Mouse (Mus musculus) lung, postnatal 4 days (tissue): Measurements from ENCODE around the gene Tulp4.

Source experiments
- DNase-seq, 2 experiments: peaks; one replicate each; pipeline ENCODE4 v3.0.0; 2021

Gene Tulp4

DNA sequence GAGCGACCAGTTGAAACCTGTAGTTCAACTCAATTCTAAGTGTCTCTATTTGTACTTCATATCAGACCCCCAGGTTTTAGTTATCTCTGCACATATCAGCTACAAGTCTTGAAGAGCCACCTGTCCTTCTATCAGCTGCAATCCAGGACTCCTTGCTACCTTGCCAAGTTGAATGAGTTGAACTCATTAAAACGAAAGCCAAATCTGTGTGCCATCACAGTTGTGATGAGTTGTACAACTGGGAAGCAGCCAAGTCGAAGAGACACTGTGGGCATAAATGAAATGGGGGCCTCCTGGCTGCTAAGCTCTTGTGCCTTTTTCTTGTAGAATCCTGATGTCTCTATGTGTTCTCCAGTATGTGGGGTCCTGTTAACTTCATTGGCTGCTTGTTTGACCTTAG lies 19.2 kb downstream of the Tulp4 start:
- no peak for DNase-seq

GRCm38 (mm10) chr17:6128039-6128438 lies 21.8 kb downstream of the Tulp4 start:
- no peak for DNase-seq

DNA sequence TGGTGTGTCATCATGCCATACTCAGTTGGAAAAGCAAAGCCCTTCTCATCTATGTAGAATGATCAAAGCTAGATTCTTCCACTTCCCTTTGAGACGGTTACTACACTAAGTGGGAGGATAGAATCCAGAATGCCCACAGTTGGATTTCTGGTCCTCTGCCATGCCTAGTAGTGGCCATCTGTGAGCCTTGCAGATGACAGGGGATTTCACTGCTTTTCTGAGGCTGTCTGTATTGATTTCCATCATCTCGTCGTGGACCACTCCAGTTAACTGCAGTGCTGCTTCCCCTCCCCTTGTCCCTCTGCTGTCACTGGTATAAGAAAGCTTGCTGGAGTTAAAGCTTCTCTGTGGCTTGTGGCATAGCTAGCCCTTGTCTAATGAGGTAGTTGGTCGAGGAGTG lies 23.1 kb downstream of the Tulp4 start:
- DNase-seq = no peak

- no peak for DNase-seq
Measured at GRCm38 (mm10) chr17:6131083-6131482, 24.8 kb downstream of the Tulp4 start.

DNA sequence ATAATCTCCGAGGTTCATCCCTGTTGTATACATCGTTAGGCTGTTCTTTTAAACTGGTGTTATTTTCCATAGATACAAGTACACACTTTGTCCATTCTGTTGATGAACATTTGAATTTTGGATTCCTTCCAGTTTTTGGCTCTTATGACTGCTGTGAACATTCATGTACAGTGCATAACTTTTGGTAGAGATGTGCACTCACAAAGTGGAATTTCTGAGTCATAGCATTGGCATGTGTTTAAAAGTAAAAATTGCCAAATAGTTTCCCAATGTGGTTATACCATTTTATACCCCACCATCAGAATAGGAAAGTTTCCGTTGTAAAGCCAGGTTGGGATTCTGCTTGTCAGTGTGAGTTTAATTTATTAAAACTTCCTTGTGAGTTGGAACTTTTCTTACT lies 34.6 kb downstream of the Tulp4 start:
- DNase-seq = no peak

- DNase-seq = no peak
Measured at GRCm38 (mm10) chr17:6141344-6141743, 35.1 kb downstream of the Tulp4 start.

- no peak for DNase-seq
Measured at GRCm38 (mm10) chr17:6145244-6145643, 39.0 kb downstream of the Tulp4 start.

DNA sequence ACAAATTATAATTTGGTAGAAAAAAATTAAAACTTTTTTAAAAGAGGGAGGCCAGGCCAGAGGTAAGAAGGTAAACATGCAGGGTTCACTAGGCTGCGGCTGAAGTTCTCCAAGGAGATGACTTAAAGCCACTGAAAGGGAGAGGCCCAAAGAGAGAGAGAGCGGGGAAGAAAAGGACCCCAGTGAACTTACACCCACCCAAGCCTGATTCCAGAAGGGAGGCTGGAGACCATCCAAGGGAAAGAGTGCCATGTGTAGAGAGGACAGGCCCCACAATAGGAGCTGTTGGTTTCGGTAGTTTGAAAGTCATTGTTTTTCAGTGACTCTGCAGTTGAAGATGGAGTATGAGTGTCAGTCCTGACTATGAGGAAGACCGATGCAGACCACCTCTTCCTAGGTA lies 46.7 kb downstream of the Tulp4 start:
- DNase-seq = no peak

DNA sequence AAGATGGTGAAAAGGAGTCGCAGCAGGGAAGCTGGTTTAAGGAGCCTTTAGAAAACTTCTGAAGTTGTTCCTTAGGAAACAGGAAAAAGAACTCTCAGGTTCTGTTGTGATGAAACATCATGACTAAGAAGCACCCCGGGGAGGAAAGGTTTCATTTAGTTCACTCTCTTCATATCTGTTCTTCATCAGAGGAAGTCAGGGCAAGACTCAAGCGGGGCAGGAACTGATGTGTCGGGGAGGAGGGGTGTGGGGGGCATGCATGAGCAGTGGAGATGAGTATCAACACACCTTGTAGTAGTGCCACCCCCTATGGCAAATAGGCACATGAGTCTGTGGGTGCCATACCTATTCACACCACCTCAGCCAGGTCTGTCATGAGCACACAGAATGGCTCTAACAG lies 47.3 kb downstream of the Tulp4 start:
- DNase-seq = no peak

DNA sequence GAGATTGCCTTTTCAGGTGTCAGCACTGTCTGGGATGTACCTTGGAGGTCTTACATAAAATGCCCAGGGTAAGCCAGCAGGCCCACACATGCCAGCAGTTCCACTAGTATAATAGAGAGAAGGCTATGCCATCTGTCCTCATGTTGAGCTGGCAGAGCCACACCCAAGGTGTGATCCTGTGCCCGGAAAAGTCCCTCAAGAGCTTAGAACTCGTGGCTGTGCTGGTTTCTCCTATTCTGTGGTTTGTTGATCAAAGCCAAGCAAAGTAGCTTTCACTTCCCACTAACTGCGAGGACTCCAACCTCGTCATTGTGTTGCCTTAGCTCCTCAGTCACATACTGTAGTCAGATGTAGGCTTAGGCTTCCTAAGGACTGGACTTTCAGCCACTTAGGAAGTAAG lies 48.1 kb downstream of the Tulp4 start:
- no peak for DNase-seq

GRCm38 (mm10) chr17:6160495-6160894 lies 54.3 kb downstream of the Tulp4 start:
- no peak for DNase-seq

- DNase-seq = no peak
Measured at GRCm38 (mm10) chr17:6161916-6162315, 55.7 kb downstream of the Tulp4 start.

DNA sequence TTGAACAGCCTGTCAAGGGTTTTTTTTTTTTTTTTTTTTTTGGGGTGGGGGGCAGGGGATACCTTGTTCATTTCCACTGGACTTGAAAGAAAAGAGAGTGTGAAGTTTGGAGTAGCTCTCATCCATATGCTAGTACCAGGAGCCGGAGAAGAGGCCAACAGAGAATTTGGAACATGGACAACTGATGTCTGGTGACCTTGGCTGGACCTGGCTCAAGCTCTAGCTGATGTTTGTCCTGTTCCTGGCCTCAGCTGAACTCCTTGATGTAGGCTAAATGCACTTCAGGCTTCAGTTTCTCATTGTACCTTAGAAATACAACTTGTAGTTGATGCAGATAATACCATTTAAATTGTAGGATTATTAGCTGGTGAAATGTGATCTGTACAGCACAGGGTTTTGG lies 56.5 kb downstream of the Tulp4 start:
- no peak for DNase-seq

DNA sequence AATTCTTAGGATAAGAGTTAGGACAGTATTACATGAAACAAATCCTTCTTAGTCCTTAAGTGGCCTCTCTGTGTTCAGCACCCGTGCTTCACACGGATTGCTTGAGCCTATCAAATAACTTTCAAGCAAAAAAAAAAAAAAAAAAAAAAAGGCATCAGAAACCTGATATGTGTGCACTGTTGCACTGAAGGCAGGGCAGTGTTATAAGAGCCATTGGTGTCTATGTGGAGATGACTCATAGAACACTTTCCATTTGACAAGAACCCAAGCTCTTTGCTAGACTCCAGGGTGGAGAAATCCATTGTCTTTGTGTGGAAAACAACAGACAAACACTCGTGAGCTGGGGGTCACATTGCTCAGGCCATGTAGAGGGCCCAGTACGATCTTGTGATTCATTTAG lies 58.7 kb downstream of the Tulp4 start:
- DNase-seq = no peak

- peak; percentile 33 to 49 for DNase-seq
Measured at GRCm38 (mm10) chr17:6172440-6172839, 66.2 kb downstream of the Tulp4 start.

DNA sequence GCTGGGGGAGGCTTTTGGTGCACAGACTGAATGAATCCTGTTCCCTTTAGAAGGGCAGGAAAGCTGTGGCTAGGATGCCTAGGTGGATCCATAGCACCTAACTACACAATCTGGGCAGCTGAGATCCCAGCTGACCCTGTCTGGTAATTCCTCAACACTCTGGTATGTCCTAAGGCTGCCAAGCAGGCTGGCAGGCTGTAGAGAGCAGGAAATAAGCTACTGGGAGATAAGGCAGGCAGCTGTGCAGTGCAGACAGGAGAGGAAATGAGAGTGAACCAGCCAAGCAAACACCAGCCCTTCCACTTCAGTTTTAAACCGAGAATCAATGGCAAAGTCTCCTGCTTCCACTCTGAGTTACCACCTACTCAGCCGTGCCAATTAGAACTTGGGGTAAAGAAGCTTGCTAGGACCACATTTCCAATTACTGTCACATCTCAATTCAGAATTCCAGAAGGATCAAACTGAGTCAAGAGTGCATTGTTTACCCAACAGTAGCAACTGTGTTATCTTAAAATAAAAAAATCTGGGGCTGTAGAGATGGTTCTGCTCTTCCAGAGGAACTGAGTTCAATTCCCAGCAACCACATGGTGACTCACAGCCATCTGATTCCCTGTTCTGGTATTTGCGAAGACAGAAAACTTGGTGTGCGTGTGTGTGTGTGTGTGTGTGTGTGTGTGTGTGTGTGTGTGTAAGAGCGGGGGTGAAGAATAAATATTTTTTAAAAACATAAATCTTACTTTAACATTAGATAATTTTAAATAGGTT lies 66.9 kb downstream of the Tulp4 start:
- DNase-seq = peak; percentile 65 to 85

- DNase-seq = no peak
Measured at GRCm38 (mm10) chr17:6174574-6174973, 68.3 kb downstream of the Tulp4 start.

- DNase-seq = no peak
Measured at GRCm38 (mm10) chr17:6178564-6179267, 72.5 kb downstream of the Tulp4 start.

DNA sequence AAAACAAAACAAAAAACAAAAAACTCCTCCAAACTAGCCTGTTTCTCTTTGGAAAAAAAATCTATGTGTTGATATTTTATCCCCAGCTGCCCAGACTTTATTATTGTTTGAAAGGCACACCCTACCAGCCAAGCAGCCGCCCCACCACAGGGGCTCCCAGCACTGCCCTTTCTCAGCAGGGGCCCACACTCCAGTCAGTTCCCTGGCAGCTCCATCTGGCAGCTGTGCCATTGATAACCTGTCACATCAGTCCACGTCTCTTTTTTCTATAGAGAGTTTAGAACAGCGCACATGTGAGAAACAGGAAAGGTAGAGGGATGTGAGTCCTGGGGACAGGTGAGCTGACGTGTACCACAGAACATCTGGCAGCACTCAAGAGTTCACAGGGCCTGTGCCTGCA lies 73.2 kb downstream of the Tulp4 start:
- DNase-seq = no peak

- DNase-seq = no peak
Measured at GRCm38 (mm10) chr17:6180421-6180820, 74.2 kb downstream of the Tulp4 start.

GRCm38 (mm10) chr17:6182715-6183114 lies 76.5 kb downstream of the Tulp4 start:
- DNase-seq = peak; percentile 21 to 38

- no peak for DNase-seq
Measured at GRCm38 (mm10) chr17:6186651-6187050, 80.4 kb downstream of the Tulp4 start.

GRCm38 (mm10) chr17:6187183-6187582 lies 80.9 kb downstream of the Tulp4 start:
- DNase-seq = no peak

DNA sequence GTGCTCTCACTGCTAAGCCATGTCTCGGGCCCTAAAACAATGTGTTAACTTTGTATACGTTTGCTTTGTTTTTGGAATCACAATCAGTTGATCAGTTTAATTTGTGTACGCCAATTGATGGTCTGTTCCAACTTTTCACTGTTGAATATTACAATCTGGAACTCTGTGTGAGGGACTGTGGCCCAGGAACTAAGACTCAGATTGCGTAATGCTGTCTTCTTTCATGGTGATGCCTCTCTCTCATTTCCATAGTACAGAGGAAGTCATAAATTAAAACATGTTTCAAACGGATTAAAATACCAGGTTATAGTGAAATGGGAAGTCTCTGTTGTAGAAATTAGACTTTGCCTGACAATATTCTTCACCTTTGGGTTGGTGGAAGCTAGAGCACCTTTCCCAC lies 83.0 kb downstream of the Tulp4 start:
- DNase-seq = no peak

GRCm38 (mm10) chr17:6192275-6192674 lies 86.0 kb downstream of the Tulp4 start:
- DNase-seq = no peak
